Mouse (Mus musculus) kidney, adult 9 months (tissue): ENCODE data around the gene Igflr1.

Experiments used
- DNase-seq: peaks from one replicate; pipeline ENCODE4 v3.0.0; 2022

Igflr1 gene

DNA sequence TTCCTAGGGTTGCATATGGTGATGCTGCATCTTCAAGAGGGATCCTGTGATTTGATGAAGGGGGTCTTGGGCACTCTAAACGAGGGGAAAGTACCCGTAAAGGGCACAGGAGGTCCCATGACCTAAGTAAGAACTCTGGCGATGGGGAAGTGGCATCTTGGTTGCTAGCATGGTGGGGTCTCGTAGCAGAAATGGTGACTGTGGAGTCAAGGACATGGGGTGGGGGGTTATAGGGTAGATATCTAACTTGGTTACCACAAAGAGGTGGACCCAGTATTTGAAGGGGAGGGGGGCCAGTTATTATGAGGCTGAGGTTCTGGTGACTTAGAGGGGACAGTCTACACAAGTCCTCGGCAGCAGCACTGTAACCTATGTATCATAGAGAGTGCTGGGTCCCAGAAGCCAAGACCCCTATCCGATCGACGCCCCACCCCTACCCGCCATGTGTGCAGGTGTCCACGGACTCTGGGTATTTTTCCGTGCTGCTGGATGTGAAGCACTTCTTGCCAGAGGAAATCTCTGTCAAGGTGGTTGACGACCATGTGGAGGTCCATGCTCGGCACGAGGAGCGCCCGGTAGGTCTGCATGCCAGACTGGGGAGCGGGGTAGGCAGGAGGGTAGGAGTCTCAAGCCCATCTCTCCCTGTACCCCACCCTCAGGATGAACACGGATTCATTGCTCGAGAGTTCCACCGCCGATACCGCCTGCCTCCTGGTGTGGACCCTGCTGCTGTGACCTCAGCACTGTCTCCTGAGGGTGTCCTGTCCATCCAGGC, 11.2 kb upstream of the Igflr1 start:
- peak; percentile 23 for DNase-seq

DNA sequence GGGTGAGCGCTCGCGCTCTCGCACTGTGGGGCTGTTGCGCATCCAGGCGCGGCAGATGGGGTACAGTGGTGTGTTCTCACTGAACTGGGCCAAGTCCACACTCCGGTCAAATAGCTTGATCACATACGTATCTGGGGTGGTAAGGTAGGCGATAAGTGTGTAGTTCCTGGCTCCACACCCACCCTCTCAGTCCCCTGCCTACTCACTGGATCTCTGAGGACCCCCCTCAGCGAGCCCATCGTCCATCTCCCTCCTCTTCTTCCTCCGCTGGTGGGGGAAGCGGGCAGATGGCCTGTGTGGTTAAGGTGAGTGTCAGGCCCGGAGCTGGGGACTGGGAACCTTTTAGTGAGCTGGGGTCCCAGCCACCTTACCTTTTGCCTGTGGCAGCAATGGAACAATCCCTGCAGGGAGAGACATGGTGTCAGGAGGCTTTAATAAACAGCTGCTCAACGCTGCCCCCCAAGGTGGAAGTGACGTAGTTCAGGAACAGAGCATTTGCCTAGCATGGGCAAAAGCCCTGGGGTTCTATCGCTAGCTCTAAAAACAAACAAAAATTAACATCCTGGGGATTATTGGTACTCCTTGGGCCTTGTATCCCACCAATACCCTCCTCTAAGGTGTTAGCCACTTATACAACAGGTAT, 8.2 kb upstream of the Igflr1 start:
- no peak for DNase-seq

DNA sequence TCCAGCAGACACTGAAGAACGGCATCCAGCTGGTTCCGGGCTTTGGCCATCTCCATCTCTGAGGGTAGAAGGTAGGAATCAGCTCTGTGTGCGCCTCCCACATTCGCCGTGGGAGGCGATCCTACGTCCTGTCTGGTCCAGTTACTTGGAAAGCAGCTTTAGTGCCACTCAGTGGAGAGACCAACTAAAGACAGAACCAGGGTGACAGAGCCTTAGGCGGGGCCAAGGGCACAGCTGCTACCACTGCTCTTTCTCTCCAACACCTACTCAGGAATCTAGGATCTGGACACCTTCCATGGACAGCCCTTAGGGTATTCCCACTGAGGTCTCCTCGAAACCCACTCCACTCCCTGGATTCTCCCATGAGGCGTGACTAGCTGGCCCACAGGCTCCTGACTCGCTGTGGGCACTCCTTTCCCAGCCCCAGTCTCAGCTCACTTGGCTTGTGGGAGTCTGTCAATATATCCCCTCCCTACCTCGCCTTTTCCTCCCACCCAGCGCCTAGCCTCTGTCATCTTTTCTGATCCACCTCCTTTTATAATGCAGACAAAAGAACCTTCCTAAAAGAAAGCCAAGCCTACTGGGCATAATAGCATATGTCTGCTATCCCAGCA, 7.2 kb upstream of the Igflr1 start:
- DNase-seq: no peak

- DNase-seq: peak; percentile 24
These were observed 6.4 kb upstream of the Igflr1 start for GRCm38 (mm10) chr7:30558656-30559442.

- peak; percentile 100 for DNase-seq
These were observed 5.7 kb upstream of the Igflr1 start, which contains the start of gene Lin37 for GRCm38 (mm10) chr7:30559443-30559954. Gene Lin37, minus strand, starts transcription at chr7:30559838.

- no peak for DNase-seq
These were observed 4.9 kb upstream of the Igflr1 start for GRCm38 (mm10) chr7:30560296-30560695.

GRCm38 (mm10) chr7:30562526-30563116, 2.6 kb upstream of the Igflr1 start:
- no peak for DNase-seq

DNA sequence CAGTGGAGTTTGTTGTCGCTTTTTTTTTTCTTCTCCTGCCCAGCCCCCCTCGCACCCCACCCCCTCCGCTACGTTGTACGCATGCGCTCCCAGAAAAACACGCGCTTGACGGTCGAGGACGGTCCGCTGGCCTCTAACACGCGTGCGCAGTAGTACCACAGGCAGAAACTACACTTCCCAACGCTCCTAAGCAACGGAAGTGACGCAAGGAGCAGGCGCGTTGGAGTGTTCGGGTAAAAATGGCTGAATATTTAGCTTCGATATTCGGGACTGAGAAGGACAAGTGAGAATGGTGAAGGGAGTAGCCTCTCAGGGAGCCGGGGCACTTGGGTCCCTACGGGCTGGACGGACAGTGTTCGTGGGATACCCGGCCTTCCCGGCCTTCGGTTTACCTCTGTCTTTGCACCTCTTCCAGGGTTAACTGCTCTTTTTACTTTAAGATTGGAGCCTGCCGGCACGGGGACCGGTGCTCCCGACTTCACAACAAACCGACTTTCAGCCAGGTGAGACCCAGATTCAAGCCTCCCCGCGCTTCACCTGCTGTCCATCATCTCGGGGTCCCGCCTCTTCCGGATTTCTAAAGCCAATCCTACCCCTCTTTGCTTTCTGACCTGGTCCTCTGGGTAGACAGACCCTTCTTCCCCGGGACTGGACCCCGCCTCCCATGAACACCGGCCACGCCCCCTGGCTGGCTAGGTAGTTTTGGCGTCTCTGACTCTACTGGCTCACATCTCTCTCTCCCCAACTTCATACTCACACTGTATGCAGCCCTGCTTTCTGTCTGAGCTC, 1.9 kb upstream of the Igflr1 start, which contains the start of the genes U2af1l4, Gm49396 and Psenen:
TSS of gene U2af1l4 (plus strand) at position 185 of the 789 bp plus-strand sequence.
TSS of gene Gm49396 (plus strand) at position 228 of the 789 bp plus-strand sequence.
TSS of gene Psenen (minus strand) at position 511 of the 789 bp plus-strand sequence.
- DNase-seq: peak; percentile 98

GRCm38 (mm10) chr7:30563906-30564280, 1.3 kb upstream of the Igflr1 start:
- DNase-seq: no peak

DNA sequence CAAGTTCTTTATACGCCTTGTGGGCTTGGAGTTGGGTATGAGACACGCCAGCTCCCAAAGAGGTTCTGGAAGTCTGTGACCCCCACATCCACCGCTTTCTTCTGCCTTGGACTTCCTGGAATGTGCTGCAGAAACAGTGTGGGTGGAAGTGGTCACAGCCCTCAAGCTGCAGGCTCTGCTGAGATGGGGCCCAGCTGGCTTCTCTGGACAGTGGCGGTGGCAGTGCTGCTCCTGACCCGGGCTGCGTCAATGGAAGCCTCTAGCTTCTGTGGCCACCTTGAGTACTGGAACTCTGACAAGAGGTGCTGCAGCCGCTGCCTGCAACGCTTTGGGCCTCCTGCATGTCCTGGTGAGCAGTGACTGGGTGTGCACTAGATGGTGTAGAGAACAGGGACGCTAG, 806 bp downstream of the Igflr1 start:
- DNase-seq: peak; percentile 35

- no peak for DNase-seq
These were observed 2.3 kb downstream of the Igflr1 start for GRCm38 (mm10) chr7:30567555-30567954.

- DNase-seq: no peak
These were observed 7.2 kb downstream of the Igflr1 start for GRCm38 (mm10) chr7:30572389-30572788.

GRCm38 (mm10) chr7:30572969-30573368, 7.7 kb downstream of the Igflr1 start:
- peak; percentile 76 for DNase-seq

DNA sequence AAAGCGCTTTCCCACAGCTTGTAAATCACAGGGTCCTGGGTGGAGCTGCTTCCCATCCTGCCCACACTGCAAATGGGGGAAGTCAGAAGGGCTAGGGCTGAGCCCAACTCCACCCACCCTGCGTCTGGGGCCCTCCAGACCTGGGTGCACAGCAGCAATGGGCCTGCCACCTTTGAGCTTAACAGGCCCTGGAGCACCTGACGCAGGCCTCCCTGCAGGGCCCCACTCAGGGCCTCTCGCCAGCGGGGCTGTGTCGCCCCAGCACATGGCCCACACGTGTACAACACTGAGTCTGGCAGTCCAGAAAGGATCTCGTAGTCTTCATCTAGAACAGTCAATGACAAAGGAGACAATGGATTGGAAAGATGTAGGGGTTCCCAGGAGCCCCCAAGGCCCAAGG, 14.7 kb downstream of the Igflr1 start:
- no peak for DNase-seq

GRCm38 (mm10) chr7:30581547-30581946, 16.3 kb downstream of the Igflr1 start:
- no peak for DNase-seq

DNA sequence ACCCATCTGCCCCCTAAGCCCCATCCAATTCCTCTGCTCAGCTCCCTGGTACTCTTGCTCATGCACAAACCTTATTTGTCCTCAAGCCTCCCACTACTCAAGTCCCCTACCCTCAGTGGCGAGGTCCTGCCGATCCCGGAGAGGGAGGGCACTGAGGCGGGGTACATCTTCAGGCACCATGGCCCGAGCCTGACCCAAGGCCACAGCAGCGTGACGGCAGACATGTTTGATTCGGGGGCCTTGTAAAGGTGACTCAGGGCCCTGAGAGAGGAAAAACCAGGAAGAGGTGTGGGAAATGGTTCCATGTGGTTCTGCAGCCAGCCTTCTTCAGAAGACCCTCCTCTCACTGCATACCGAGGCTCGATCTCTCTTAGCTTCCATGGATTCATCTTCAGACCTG, 19.1 kb downstream of the Igflr1 start:
- no peak for DNase-seq

- no peak for DNase-seq
These were observed 19.9 kb downstream of the Igflr1 start for GRCm38 (mm10) chr7:30585170-30585569.

DNA sequence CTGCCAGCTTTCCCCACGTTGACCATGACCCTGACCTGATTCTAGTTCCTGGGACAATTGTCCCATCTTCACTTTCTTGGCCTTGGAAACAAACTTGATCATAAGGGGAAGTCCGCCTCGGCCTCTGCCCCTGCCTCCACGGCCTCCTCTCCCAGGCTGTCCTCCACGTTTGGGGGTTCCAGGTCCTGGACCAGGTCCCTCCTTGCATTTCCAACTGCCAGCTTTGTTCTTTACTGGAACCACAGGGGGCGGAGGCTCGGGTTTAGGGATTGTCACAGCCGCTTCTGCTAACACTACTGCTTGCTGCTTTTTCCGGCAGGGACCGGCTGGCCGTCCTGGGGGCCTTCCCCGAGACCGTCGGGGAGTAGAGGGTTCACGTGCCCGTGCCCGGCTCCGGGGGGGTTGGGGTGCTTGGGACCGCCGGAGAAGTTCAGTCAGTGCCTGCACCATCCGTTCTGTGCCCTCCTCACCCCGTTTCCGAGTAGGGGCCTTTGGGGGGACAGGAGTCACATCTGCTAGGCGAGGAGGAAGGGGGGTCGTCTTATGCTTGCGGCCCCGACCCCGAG, 21.3 kb downstream of the Igflr1 start:
- DNase-seq: no peak

DNA sequence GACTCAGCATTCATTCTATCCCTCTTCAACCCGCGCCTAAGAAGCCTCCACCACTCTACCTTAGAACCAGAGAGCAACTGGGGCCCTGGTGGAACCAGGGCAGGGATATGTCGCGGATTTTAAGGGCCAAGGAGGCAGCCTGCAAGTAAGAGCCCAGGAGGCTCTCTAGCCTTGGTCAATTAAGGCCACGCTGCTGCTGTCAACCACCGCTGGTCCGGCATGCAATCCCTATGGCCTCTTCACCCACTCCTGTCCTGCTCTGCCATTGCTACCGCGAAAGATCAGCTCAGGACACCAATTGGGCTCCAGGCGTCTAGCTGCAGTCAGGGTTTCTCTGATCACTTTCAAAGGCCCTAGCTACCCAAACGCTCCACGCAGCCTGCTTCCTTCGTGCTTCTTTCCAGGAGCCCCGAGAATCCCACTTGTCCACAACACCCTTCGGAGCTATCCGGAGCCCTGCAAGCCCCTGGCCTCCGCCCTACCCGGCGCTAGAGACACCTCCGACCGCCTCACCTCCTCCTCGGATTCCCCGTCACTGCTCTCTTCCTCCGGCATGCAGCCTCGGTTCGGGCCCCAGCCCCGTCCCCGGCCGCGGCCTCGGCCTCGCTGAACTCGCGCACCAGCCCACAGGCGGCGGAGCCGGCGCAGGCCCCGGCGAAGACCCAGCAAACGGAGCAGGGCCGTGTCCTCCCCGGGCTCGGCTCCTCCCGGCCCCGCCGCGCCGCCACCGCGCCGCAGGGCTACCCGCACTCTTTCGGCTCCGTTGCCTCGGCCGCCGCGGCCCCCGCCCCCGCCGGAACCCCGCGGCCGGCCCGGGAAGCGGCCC, 22.8 kb downstream of the Igflr1 start:
- DNase-seq: peak; percentile 57
